Mouse (Mus musculus): Measurements from ENCODE around the gene Foxo6. TPM values are rescaled to one million over a fixed set of nuclear protein-coding genes. Genes with fewer than 3 reads are reported as not detected.

Gene Foxo6
- not detected in 2 replicates for total RNA-seq (2015; ENCODE audit: low replicate concordance)
- not detected in 2 replicates for total RNA-seq (2017; ENCODE audit: low replicate concordance)

- 0 out of 2 replicates have a peak, but pooled peaks have one; percentile 39 for ATAC-seq (replicated peaks; ENCODE audit: low FRiP score, poor library complexity, severe bottlenecking)
Observed at GRCm38 (mm10) chr4:120287290-120288111, at the start of gene Foxo6. TSS of gene Foxo6 (minus strand) at chr4:120287349.

- ATAC-seq (replicated peaks; ENCODE audit: low FRiP score, poor library complexity, severe bottlenecking), result no peak
Observed at GRCm38 (mm10) chr4:120334316-120334715, 47.2 kb upstream of the Foxo6 start.

GRCm38 (mm10) chr4:120332934-120333421 is 45.8 kb upstream of the Foxo6 start:
- no peak for ATAC-seq (replicated peaks; ENCODE audit: low FRiP score, poor library complexity, severe bottlenecking)

- ATAC-seq (replicated peaks; ENCODE audit: low FRiP score, poor library complexity, severe bottlenecking), result no peak
Observed at GRCm38 (mm10) chr4:120332405-120332933, 45.3 kb upstream of the Foxo6 start.

- no peak for ATAC-seq (replicated peaks; ENCODE audit: low FRiP score, poor library complexity, severe bottlenecking)
Observed at GRCm38 (mm10) chr4:120331992-120332391, 44.8 kb upstream of the Foxo6 start.

GRCm38 (mm10) chr4:120331541-120331940 is 44.4 kb upstream of the Foxo6 start:
- no peak for ATAC-seq (replicated peaks; ENCODE audit: low FRiP score, poor library complexity, severe bottlenecking)

- ATAC-seq (replicated peaks; ENCODE audit: low FRiP score, poor library complexity, severe bottlenecking), result no peak
Observed at GRCm38 (mm10) chr4:120325748-120326147, 38.6 kb upstream of the Foxo6 start.

- ATAC-seq (replicated peaks; ENCODE audit: low FRiP score, poor library complexity, severe bottlenecking), result no peak
Observed at GRCm38 (mm10) chr4:120325051-120325450, 37.9 kb upstream of the Foxo6 start.

GRCm38 (mm10) chr4:120323858-120324257 is 36.7 kb upstream of the Foxo6 start:
- no peak for ATAC-seq (replicated peaks; ENCODE audit: low FRiP score, poor library complexity, severe bottlenecking)

GRCm38 (mm10) chr4:120323198-120323597 is 36.0 kb upstream of the Foxo6 start:
- ATAC-seq (replicated peaks; ENCODE audit: low FRiP score, poor library complexity, severe bottlenecking), result no peak

GRCm38 (mm10) chr4:120317541-120317940 is 30.4 kb upstream of the Foxo6 start:
- no peak for ATAC-seq (replicated peaks; ENCODE audit: low FRiP score, poor library complexity, severe bottlenecking)

- ATAC-seq (replicated peaks; ENCODE audit: low FRiP score, poor library complexity, severe bottlenecking), result no peak
Observed at GRCm38 (mm10) chr4:120316716-120317115, 29.6 kb upstream of the Foxo6 start.

GRCm38 (mm10) chr4:120314571-120314970 is 27.4 kb upstream of the Foxo6 start:
- ATAC-seq (replicated peaks; ENCODE audit: low FRiP score, poor library complexity, severe bottlenecking), result no peak

GRCm38 (mm10) chr4:120313309-120313708 is 26.2 kb upstream of the Foxo6 start:
- ATAC-seq (replicated peaks; ENCODE audit: low FRiP score, poor library complexity, severe bottlenecking), result no peak

GRCm38 (mm10) chr4:120304580-120304979 is 17.4 kb upstream of the Foxo6 start:
- ATAC-seq (replicated peaks; ENCODE audit: low FRiP score, poor library complexity, severe bottlenecking), result no peak

- no peak for ATAC-seq (replicated peaks; ENCODE audit: low FRiP score, poor library complexity, severe bottlenecking)
Observed at GRCm38 (mm10) chr4:120299287-120299686, 12.1 kb upstream of the Foxo6 start.

- ATAC-seq (replicated peaks; ENCODE audit: low FRiP score, poor library complexity, severe bottlenecking), result no peak
Observed at GRCm38 (mm10) chr4:120291106-120291822, 4.1 kb upstream of the Foxo6 start.

GRCm38 (mm10) chr4:120290486-120290885 is 3.3 kb upstream of the Foxo6 start:
- ATAC-seq (replicated peaks; ENCODE audit: low FRiP score, poor library complexity, severe bottlenecking), result no peak

- no peak for ATAC-seq (replicated peaks; ENCODE audit: low FRiP score, poor library complexity, severe bottlenecking)
Observed at GRCm38 (mm10) chr4:120289181-120289965, 2.2 kb upstream of the Foxo6 start.

GRCm38 (mm10) chr4:120286761-120287241 is 348 bp downstream of the Foxo6 start:
- ATAC-seq (replicated peaks; ENCODE audit: low FRiP score, poor library complexity, severe bottlenecking), result no peak

Measured in erythroid progenitor cell, adult 5-6 weeks (primary cell).